Mouse (Mus musculus) adrenal gland, postnatal 10 days (tissue): ENCODE data around the gene Tsc1. TPM values are rescaled to one million over a fixed set of nuclear protein-coding genes. Genes with fewer than 3 reads are reported as not detected.

Experiments used
- DNase-seq: peaks from one replicate; pipeline ENCODE4 v3.0.0; 2021; ENCODE audit warnings: mixed read lengths
- long read RNA-seq, 2 experiments: library from polyadenylated mRNA; stranded (forward); transcript quantifications; one replicate each; pipeline ENCODE4 v2.0.0; 2021
- total RNA-seq, 2 experiments: library from RNA; stranded (reverse); gene quantifications; 2 replicates each; pipeline ENCODE4 v1.2.3; 2021

Tsc1 gene
- total RNA-seq, result 10 to 100 TPM; 15.5 to 20.7 TPM
- long read RNA-seq, experiment 1, partial matches to known transcripts, result 2 of 8 reads
- long read RNA-seq, experiment 1, other reads (novel, unspliced or antisense), result 6 of 8 reads
- long read RNA-seq, experiment 2, partial matches to known transcripts, result 3 of 26 reads
- long read RNA-seq, experiment 2, other reads (novel, unspliced or antisense), result 23 of 26 reads

DNA sequence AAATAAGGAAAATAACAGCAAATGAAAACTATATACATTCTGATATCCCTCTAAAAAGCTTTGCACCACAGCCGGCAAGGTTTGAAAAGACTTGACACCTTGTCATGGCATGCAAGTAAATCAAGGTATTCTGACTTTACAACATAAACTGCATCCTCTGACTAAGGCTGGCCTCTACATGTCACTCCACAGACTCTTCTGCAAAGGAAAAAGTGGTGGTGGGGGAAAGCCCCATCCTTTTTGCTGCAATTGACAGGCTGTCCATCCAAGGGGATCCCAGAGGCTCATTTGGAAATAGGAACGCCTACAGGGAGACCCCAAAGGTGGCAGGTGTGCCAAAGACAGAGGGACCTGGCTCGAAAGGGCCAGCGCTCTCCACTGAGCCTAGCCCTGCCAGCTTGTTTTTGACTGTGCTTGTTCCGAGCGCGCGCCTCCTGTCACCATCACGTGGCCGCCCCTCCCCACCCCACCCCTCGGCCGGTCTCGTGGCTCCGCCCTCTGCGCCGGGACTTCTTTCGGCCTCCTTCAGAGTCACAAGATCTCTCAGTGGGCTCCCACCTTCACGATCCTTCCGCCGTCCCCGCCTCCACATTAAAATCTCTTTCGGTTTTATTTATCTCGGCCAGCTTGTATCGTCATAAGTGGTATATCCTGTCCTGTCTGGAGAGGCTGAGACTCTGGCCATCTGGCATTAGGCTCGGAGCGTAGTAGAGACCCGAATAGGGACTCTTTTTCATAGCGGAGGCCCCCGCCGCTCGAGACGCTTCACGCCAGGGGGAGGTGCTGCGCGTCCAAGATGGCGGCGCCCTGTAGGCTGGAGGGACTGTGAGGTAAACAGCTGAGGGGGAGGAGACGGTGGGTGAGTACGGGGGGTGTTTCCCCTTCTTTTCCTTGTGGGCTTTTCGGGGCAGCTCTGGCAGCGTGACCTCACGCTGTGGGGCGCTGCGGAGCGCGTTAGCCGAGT is at the start of gene Tsc1:
TSS of gene Tsc1 (plus strand) at position 768 of the 964 bp plus-strand sequence.
- DNase-seq, result peak; percentile 95

DNA sequence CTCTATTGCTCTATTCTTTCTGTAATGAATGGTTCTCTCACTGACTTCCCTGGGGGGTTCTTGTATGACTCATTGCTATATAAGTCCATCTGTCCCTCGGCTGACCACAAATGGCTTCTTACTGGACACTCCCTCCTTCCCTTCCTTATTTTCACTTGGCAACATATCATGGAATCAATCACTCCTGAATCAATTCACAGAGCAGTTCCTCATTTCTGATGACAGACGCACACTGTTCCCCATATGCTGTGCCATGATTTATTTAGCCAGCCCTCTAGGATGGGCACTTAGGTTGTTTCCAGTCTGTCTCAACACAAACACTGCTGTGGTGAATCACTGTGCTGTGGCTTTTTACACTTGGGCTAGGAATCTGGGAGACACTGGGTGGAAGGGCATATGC is 49.5 kb upstream of the Tsc1 start:
- no peak for DNase-seq

DNA sequence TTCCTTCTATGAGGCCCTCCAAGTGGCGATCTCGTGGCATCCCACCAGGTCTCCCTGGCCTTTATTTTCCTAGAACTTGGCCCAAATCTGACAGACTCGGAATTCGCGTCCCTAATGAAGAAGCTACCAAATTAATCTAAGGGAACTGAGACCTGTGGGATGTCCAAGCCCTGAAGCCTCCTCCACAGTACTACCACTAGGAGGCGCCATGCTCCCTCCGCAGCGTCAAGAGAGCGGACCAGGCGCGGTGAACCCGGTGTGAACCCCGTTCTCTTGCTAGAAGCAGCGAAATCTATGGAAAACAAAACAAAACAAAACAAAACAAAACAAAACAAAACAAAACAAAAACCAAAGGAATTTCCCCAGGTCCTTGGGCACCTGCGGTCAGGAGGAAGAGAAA is 48.2 kb upstream of the Tsc1 start:
- peak; percentile 81 for DNase-seq

DNA sequence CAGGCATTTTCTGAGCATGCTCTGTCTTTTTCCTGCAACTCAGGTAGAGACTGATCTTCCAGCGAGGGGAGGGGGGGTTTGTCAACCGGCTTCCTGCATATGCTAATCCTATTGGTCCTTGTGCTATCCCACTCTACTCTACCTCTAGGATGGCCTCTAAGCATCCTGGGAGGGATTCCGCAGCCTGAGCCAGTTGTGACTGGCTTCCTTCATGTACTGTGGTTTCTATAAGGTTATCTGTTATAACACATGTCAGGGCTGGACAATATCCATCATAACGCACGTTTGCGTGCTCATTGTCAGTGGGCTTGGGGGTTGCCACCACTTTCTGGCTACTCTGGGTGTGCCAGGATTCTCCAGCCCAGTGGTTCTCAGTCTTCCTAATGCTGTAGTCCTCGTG is 45.0 kb upstream of the Tsc1 start:
- DNase-seq, result no peak

DNA sequence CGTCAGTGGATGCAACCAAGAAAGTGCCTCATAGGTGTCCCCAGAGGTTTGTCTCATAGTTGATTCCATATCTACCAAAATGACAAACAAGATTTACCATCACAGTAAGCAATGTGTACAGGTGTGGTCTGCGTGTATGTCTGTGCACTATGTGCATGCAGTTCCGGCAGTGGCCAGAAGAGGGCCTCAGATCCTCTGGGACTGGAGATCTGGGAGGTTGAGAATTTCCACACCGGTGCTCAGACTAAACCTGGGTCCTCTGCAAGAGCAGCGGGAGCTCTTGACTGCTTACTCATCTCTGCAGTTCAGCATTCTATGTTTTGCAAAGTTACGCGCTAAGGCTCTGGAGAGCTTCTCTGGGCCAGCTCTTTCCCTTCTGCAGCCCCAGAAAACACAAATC is 44.0 kb upstream of the Tsc1 start:
- no peak for DNase-seq

DNA sequence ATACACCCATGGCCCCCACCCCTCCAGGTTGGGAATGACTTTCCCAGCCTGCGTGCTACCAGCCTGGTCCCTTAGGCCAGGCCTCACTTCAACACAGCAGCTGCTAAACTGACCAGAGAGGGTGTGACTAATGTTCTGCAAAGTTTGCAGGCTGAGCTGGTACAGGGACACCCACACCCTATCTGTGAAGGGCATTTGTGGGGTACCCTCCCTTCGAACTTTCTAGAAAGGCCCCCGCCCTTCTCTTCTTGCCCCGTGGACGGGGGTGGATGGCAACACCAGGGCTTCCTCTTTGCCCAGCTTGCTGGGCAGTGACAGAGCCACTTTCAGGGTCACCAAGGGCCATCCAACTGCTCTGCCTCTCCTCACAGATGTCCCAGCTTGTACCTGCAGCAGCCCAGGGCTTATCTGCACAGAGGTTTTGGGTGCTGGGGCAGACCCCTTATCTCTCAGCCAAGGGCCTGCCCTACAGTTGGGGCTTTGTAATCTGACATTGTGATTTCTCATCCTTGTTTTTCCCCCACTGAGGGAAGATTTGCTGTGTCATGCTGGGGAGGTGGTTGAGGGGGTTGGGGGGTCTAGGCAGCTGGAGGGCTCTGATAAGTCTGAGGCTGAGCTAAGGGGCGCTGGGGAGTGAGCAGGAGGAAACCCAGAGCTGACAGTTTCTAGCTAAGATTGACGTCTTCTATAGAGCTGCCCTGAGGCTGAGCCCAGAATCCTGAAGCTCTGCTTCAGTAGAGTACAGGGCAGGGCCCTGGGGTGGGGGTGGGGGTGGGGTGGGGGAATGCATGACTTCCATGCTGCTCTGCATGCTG is 43.1 kb upstream of the Tsc1 start:
- DNase-seq, result no peak

DNA sequence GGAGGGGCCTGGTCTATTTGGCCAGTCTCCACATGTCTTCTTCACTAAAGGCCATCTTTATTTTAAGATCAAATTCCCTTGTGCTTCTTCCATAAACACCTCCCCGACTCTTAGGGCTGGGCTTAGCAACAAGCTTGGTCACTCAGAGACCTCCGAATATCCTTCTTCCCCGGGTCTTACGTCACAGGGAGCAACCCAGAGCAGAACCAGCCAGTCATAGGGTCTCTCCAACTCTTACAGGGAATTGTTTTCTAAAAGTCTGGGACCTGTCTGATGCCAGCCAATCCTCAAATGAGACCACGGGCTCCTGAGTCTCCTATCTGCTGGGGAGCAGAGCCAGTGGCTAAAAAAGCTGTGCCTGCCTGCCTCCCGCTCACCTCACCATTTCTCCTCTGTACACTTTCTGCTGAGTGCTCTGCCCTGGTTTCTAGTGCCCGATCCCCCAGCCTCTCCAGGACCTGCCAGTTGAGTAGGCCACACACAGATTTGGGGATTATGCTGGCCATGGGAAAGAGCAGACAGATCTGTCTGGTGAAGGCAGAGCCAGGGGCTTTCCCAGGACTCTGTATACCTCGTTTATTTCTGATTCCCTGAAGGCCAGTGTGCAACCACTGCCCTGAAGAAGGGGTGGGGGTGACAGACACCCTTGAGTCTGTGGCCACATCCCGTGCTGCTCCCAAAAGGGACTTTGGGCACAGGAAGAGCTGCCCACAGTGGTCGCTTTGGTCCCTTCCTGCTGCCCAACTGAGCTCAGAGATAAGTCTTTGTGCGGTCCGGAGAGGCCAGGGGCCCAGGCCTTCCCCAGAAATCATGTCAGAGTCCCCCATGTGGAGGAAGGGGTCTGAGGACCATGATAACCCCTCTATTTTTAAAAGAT is 42.1 kb upstream of the Tsc1 start:
- no peak for DNase-seq

DNA sequence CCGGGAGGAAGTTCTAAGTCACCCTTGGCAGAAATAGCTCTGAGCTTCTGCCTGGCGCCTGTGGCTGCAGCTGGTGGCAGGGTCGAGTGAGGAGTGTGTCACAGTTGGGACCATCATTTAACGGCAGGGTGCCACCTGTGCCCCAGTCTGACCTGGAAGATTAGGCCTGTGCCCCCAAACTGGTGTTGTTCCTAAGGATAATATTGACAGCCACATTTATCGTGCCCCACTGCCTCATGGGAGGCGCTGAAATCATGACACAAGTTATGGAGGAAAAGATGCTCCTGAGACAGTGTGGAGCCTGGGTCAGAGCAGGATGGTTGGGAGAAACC is 41.5 kb upstream of the Tsc1 start:
- DNase-seq, result no peak

DNA sequence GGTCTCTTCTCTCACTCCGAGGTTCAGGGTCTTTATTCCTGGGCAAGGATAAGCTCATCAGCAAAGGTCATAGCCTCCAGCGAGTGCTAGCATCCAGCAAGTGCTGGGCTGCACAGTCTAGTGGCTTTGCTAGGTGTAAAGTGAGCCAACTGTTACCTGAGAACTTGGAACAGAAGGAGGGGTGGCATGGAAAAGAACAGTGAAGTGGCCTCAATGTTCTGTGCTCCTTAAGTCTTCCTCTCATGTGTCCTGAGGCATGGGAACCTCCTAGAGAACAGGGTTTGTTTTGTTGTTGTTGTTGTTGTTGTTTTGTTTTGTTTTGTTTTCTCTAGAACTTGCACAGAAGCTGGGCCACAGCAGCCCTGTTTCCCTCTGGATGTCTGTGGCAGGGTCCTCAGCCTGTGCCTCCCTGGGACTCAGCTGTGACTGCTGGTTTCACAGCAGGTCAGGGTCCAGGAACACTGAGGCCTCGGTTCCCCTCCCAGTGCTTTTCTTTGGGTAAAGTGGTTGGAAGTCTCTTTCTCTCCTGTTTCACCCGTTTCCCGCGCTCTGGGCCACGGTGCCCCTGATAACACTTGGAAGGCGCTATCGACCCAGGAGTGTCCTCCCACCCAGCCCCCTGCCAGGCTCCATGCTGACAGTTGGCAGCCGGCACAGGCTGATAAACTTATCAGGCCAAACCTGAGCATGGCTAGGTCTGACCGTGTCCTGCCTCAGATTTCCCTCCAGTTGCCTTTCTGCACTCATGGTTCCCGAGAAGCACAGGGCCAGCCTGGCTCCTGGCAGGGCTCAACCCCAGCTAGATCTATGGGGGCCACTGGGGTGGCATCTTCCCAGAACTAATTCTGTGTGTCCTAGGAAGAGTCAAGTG is 39.1 kb upstream of the Tsc1 start:
- no peak for DNase-seq

DNA sequence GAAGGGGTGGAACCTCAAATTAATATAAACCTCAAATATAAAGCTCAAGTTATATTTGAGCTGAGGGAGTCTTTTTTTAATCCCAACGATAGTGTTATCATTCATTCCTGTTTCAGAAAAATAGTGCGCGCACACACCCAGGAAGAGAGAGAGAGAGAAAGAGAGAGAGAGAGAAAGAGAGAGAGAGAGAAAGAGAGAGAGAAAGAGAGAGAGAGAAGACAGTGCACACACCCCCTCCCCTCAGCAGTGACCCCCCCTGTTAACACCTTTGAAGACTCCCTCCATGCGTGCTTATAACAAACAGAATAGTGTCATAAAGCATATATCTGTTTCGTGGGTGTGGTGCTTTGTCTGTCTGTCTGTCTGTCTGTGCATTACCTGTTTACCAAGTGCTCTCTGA is 37.5 kb upstream of the Tsc1 start:
- DNase-seq, result no peak

DNA sequence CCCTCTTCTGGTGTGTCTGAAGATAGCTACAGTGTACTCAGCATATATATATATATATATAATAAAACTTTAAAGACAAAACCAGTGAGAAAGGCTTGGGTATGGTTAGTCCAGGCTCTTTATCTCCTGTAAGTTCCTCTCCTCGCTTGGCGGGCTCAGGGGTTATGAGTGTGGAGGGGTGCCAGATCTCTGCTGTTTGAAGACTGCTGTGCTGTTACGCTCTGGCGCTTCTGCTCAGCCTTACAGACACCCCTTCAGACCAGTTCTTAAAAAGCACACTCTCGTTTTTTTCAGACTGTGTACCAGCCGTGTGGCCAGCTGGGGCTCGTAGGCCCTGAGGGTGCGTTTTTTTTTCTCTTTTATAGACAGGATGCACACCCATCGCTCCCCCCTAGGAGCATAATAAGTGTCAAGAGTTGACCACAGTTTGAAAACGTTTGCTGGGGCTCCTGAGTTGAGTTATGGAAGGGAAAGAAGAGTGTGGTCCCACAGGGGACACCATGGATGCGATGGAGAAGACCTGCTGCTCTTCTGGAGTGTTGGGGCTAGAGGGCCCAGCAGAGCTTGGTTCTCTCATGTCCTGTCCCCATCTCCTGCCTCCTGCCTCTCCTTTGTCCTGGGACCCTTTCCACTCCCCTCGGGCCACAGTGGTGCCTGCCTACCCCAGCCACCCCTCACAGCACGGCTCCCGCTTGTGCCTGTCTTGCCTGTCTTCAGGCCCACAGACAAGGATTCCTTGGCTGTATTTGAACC is 35.1 kb upstream of the Tsc1 start:
- DNase-seq, result no peak

DNA sequence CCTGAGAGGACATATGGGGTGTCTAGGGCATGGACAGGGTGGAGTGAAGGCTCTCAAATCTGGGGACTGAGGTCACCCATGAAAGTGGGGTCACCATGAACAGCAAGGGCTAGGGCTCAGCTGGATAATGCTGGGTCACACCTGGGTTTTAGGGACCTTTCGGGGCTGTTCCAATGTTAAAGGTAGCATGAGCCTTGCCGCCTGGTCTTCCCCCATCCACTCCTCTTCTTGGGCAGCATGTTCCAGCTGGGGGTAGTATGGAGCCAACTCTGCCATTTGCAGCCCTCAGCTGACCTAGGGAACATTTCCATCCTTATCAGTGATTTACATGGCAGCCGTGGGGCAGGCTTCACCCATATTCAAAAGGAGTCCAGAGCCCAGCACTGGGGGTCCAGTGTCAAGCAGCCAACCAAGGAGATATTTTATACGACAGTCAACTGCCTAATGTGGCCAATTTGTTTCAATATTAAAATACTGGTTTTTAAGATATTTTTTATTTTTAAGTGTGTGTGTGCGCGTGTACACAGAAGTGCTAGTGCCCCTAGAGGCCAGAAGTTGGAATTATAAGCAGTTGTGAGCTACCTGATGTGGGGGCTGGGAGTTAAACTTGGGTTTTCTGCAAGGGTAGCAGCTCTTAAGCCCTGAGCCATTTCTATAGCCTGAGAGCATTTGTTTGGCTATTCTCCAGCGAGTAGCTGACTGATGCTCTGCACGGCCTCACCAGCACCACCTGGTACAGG is 34.3 kb upstream of the Tsc1 start:
- no peak for DNase-seq

DNA sequence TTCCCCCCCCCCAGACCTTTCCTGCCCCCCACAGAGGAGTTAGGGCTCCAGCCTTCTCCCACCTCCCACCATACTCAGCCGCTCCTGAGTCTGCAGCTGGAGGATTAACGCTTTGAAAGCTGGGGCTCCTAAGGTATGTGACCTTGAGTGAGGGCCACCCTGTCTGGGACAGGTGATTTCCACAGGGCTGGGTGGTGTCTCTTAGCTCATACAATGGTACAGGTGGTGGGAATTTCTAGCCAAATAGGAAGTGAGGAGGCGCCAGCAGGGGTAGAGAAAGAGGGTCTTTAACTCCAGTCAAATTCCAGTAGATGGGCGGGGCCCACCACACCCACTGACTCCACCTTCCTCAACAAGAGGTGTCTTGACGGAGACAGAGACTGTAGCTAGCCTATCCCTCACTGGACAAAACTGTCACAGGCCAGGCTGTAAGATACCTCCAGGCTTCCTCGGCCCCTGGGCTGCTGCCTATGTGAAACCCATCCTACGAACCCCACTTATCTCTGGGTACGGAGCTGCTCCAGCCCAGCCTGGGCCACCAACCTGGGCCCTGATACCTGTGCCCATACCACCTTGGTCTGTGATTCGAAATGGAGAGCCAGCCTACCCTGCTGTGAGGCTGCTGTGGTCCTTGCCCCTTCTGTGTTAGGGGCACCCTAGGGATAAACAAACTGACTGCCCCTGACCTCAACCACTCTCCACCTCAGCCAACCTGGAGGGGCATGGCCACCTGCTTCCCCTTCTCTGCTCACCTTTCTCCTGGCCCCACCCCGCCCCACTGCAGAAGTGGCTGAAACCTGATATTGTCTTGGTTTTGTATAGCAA is 33.5 kb upstream of the Tsc1 start:
- no peak for DNase-seq

DNA sequence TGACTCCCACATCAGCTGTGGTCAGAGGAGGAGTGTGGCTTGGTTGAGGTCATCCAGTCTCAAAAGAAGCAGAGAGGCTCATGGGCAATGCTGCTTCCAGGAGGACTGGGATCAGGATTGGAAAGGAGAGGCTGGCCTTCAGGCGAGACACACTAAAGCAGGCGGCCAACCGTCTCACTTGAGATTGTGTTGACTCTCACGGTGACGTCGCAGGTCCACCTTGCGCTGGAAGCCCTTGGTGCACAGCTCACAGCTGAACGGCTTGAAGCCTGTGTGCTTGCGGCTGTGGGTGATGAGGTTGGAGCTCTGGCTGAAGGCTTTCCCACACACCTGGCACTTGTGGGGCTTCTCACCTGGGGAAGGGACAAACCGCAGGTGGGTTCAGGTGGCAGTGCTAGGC is 31.2 kb upstream of the Tsc1 start:
- DNase-seq, result no peak

DNA sequence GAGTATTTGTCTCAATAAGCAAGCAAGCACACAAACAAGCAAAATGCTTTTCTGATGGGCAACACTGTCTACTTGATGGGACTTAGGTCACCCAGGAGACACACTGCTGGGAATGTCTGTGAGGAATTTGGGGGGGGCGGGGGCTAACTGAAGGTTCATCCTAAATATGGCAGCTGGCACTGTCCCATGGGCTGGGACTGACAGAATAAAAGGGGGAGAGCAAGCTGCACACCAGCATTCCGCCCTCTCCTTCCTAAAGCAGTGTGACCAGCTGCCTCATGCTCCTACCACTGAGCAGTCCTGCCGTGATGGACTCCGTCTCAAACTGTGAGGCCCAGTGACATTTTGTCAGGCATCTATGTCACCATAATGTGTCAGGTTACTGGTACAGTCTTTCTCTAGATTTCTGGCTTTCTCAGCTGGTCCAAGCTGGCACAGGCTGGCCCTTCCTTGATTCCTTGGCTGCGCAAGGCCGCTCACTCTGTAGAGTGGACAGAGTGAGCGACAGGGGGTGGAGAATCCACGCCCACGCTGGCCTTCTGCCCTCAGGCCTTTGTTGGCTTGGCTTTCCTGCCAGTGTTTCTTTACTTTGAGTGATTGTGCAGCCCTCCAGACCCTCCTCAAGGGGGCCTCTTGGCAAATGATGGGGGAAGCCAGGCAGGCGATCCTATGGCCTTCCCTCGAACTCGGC is 30.2 kb upstream of the Tsc1 start:
- no peak for DNase-seq

DNA sequence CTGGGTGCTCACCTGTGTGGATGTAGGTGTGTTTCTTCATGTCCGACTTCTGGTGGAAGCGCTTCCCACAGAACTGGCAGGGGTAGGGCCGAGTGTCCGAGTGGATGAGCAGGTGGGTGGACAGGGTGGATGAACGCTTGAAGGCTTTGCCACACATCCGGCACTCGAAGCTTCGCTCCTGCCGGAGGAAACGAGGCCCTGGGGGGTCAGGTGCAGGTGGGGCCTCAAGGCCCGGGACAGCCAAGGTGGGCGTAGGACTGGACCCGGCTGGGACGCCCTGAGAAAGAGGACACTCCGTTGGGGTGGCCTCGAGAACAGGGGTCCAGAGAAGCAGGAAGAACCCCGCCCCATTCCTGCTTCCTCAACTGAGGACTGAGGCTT is 29.6 kb upstream of the Tsc1 start:
- no peak for DNase-seq

DNA sequence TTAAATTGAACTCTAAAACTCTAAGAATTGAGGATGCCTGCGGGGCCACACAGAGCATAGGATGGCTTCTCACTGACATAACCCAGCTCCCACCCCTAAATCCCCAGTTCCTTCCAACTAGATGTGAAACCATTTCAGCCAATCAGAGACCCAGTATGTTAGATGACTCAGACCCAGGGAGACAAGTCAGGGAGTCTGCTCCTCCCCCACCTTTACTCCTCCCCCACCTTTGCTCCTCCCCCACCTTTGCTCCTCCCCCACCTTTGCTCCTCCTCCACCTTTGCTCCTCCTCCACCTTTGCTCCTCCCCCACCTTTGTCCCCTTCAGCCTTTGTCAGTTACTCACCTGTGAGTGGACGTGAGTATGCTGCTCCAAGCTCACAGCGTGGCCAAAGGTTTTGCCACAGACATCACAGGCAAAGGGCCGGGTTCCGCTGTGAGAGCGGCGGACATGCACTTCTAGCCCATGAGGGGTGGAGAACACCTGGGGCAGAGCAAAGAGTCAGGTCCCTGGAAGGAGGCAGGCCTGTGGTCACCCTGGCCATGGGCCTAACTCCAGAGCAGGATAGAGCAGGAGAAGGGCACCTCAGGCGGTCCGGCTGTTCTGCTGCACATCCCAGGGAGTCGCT is 28.5 kb upstream of the Tsc1 start:
- DNase-seq, result no peak

DNA sequence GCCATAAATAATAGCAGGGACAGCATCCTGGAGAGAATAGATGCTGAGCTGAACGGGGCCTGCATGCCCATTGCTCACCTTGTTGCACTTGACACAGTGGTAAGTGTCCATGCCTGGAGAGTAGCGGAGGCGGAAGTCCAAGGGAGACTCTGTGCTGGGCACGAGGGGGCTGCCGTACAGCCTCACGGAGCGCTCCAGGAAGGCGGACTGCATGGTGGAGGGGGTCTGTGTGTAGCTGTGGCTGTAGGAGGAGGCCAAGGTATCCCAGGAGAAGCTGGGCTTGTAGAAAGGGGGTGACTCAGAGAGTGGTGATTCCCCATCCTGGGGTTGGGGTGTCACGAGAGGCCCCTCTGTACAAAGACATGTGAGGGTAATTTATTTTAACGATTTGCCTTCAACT is 27.4 kb upstream of the Tsc1 start:
- no peak for DNase-seq
